Mouse (Mus musculus) MEL (cell line): Measurements from ENCODE around the gene Chst8. TPM values are rescaled to one million over a fixed set of nuclear protein-coding genes. Genes with fewer than 3 reads are reported as not detected.

ENCODE experiments used
- DNase-seq: peaks from one replicate; pipeline ENCODE4 v3.0.0; 2011; ENCODE audit warnings: low read depth, low spot score
- H3K27ac ChIP-seq: 2 replicates; pipeline ENCODE4 v1.5.1; 2012; ENCODE audit warnings: low read depth, mild to moderate bottlenecking, control low read depth, low read length, moderate library complexity; ENCODE audit not compliant: control insufficient read depth
- H3K27me3 ChIP-seq, 2 experiments: fragments of 150-350 bp in 1 of 2; sonication (generic) in 1 of 2; 2 replicates each; pipeline ENCODE4 v1.6.1; 2012; ENCODE audit warnings: low read length in 2 of 2, mild to moderate bottlenecking in 2 of 2, improper control_type of control experiment in 1 of 2, moderate library complexity in 1 of 2; ENCODE audit not compliant: insufficient read depth in 2 of 2, control insufficient read depth in 1 of 2
- H3K36me3 ChIP-seq, 2 experiments: 2 replicates each; pipeline ENCODE4 v1.6.1; 2012 to 2014; ENCODE audit warnings: low read length in 2 of 2, improper control_type of control experiment in 1 of 2, inconsistent platforms in 1 of 2, mild to moderate bottlenecking in 1 of 2; ENCODE audit not compliant: insufficient read depth in 2 of 2, control insufficient read depth in 1 of 2
- H3K4me1 ChIP-seq, 2 experiments: fragments of 150-350 bp in 1 of 2; sonication (generic) in 1 of 2; 2 replicates each; pipeline ENCODE4 v1.6.1; 2012; ENCODE audit warnings: low read length in 2 of 2, improper control_type of control experiment in 1 of 2, mild to moderate bottlenecking in 1 of 2; ENCODE audit not compliant: insufficient read depth in 2 of 2, control insufficient read depth in 1 of 2
- H3K4me3 ChIP-seq, 2 experiments: fragments of 150-350 bp in 1 of 2; sonication (generic) in 1 of 2; 2 replicates each; pipeline ENCODE4 v1.5.1; 2012; ENCODE audit warnings: low read depth in 2 of 2, low read length in 2 of 2, mild to moderate bottlenecking in 2 of 2, moderate library complexity in 2 of 2, control low read depth in 1 of 2, improper control_type of control experiment in 1 of 2; ENCODE audit not compliant: control insufficient read depth in 1 of 2, insufficient read depth in 1 of 2
- H3K79me2 ChIP-seq: 2 replicates; pipeline ENCODE4 v1.6.1; 2012; ENCODE audit warnings: mild to moderate bottlenecking, low read length, moderate library complexity; ENCODE audit not compliant: control insufficient read depth, poor library complexity, insufficient read depth
- H3K9ac ChIP-seq: 2 replicates; pipeline ENCODE4 v1.6.1; 2012; ENCODE audit warnings: low read depth, mild to moderate bottlenecking, control low read depth, low read length, moderate library complexity; ENCODE audit not compliant: control insufficient read depth, poor library complexity, severe bottlenecking
- H3K9me3 ChIP-seq: fragments of 150-350 bp; sonication (generic); replicated peaks from 2 replicates; pipeline ENCODE4 v1.6.1; 2012; ENCODE audit warnings: mild to moderate bottlenecking, low read length, improper control_type of control experiment, moderate library complexity; ENCODE audit not compliant: insufficient read depth
- CHD1 ChIP-seq: IDR thresholded peaks from 2 replicates; pipeline ENCODE4 v1.6.1; 2012; ENCODE audit warnings: low read depth, mild to moderate bottlenecking, inconsistent platforms, low read length, improper control_type of control experiment
- CHD2 ChIP-seq: IDR thresholded peaks from 2 replicates; pipeline ENCODE4 v1.6.1; 2011; ENCODE audit warnings: low read length, improper control_type of control experiment
- EP300 ChIP-seq, 2 experiments: IDR thresholded peaks; 2 replicates each; pipeline ENCODE4 v1.6.1; 2011; ENCODE audit warnings: improper control_type of control experiment in 2 of 2, low read length in 2 of 2, low read depth in 1 of 2, mild to moderate bottlenecking in 1 of 2
- ETS1 ChIP-seq: IDR thresholded peaks from 2 replicates; pipeline ENCODE4 v1.6.1; 2012; ENCODE audit warnings: low read depth, mild to moderate bottlenecking, inconsistent platforms, low read length, improper control_type of control experiment, moderate library complexity
- GABPA ChIP-seq: IDR thresholded peaks from 2 replicates; pipeline ENCODE4 v1.6.1; 2012; ENCODE audit warnings: low read depth, mild to moderate bottlenecking, inconsistent platforms, low read length, improper control_type of control experiment, moderate library complexity
- HCFC1 ChIP-seq: IDR thresholded peaks from 2 replicates; pipeline ENCODE4 v1.6.1; 2012; ENCODE audit warnings: low read depth, mild to moderate bottlenecking, inconsistent platforms, low read length, improper control_type of control experiment, moderate library complexity
- JUND ChIP-seq: IDR thresholded peaks from 2 replicates; pipeline ENCODE4 v1.6.1; 2011; ENCODE audit warnings: low read depth, mild to moderate bottlenecking, improper control_type of control experiment, low read length
- KAT2A ChIP-seq: conservative IDR thresholded peaks from 2 replicates; pipeline ENCODE4 v1.6.1; 2012; ENCODE audit warnings: low read depth, low read length, improper control_type of control experiment, inconsistent platforms
- MAX ChIP-seq: IDR thresholded peaks from 2 replicates; pipeline ENCODE4 v1.6.1; 2011; ENCODE audit warnings: low read length, improper control_type of control experiment
- MAZ ChIP-seq: IDR thresholded peaks from 2 replicates; pipeline ENCODE4 v1.6.1; 2012; ENCODE audit warnings: low read depth, mild to moderate bottlenecking, inconsistent platforms, low read length, improper control_type of control experiment
- MEF2A ChIP-seq: IDR thresholded peaks from 2 replicates; pipeline ENCODE4 v1.6.1; 2014; ENCODE audit warnings: low read depth, mild to moderate bottlenecking, inconsistent platforms, low read length, improper control_type of control experiment; ENCODE audit not compliant: poor library complexity, insufficient replicate concordance, severe bottlenecking; ENCODE audit errors: extremely low read depth
- MXI1 ChIP-seq: IDR thresholded peaks from 2 replicates; pipeline ENCODE4 v1.6.1; 2011; ENCODE audit warnings: mild to moderate bottlenecking, low read depth, low read length, improper control_type of control experiment
- NRF1 ChIP-seq: IDR thresholded peaks from 2 replicates; pipeline ENCODE4 v1.6.1; 2014; ENCODE audit warnings: low read depth, mild to moderate bottlenecking, inconsistent platforms, low read length, improper control_type of control experiment, moderate library complexity; ENCODE audit not compliant: poor library complexity, insufficient read depth, severe bottlenecking
- POLR2A ChIP-seq, 2 experiments: IDR thresholded peaks; 2 replicates each; pipeline ENCODE4 v1.6.1; 2011 to 2012; ENCODE audit warnings: low read length in 2 of 2, mild to moderate bottlenecking in 2 of 2, control low read depth in 1 of 2, improper control_type of control experiment in 1 of 2, low read depth in 1 of 2, moderate library complexity in 1 of 2; ENCODE audit not compliant: control insufficient read depth in 1 of 2, insufficient read depth in 1 of 2, poor library complexity in 1 of 2
- POLR2AphosphoS2 ChIP-seq: IDR thresholded peaks from 2 replicates; pipeline ENCODE4 v1.6.1; 2011; ENCODE audit warnings: low read length, improper control_type of control experiment
- POLR2AphosphoS5 ChIP-seq: IDR thresholded peaks from 2 replicates; pipeline ENCODE4 v1.6.1; 2012; ENCODE audit warnings: low read depth, borderline replicate concordance, mild to moderate bottlenecking, inconsistent platforms, low read length, moderate library complexity, mixed read lengths
- RAD21 ChIP-seq: IDR thresholded peaks from 2 replicates; pipeline ENCODE4 v1.6.1; 2011; ENCODE audit warnings: mild to moderate bottlenecking, low read depth, low read length, improper control_type of control experiment
- SMC3 ChIP-seq: IDR thresholded peaks from 2 replicates; pipeline ENCODE4 v1.6.1; 2011; ENCODE audit warnings: low read depth, low read length, improper control_type of control experiment
- TAL1 ChIP-seq: IDR thresholded peaks from 2 replicates; pipeline ENCODE4 v1.6.1; 2012; ENCODE audit warnings: mild to moderate bottlenecking, inconsistent platforms, low read length, moderate library complexity, mixed read lengths
- TBP ChIP-seq: IDR thresholded peaks from 2 replicates; pipeline ENCODE4 v1.8.0; 2011; ENCODE audit warnings: low read depth, low read length, improper control_type of control experiment
- USF1 ChIP-seq: IDR thresholded peaks from 2 replicates; pipeline ENCODE4 v1.6.1; 2014; ENCODE audit warnings: low read depth, mild to moderate bottlenecking, inconsistent platforms, low read length, improper control_type of control experiment, moderate library complexity
- USF2 ChIP-seq, 2 experiments: IDR thresholded peaks; 2 replicates each; pipeline ENCODE4 v1.6.1; 2011 to 2012; ENCODE audit warnings: improper control_type of control experiment in 2 of 2, low read length in 2 of 2, borderline replicate concordance in 1 of 2, inconsistent platforms in 1 of 2, low read depth in 1 of 2, mild to moderate bottlenecking in 1 of 2; ENCODE audit not compliant: insufficient read depth in 1 of 2
- ZC3H11A ChIP-seq: IDR thresholded peaks from 2 replicates; pipeline ENCODE4 v1.6.1; 2012; ENCODE audit warnings: low read depth, mild to moderate bottlenecking, inconsistent platforms, low read length, improper control_type of control experiment
- ZKSCAN1 ChIP-seq: IDR thresholded peaks from 2 replicates; pipeline ENCODE4 v1.6.1; 2012; ENCODE audit warnings: low read depth, mild to moderate bottlenecking, inconsistent platforms, low read length, improper control_type of control experiment, moderate library complexity
- ZNF384 ChIP-seq: IDR thresholded peaks from 2 replicates; pipeline ENCODE4 v1.6.1; 2012; ENCODE audit warnings: low read depth, mild to moderate bottlenecking, inconsistent platforms, low read length, improper control_type of control experiment
- polyA plus RNA-seq, 2 experiments: library from polyadenylated mRNA; stranded (reverse) in 1 of 2; unstranded in 1 of 2; fragments of >175 nt in 1 of 2; fragments of >200 nt in 1 of 2; gene quantifications; 2 replicates each; pipeline versions ENCODE4 v1.2.1 to v1.2.4; 2012; ENCODE audit warnings: low replicate concordance in 2 of 2, low read depth in 1 of 2; ENCODE audit not compliant: insufficient read length in 2 of 2, insufficient read depth in 1 of 2, missing spikeins in 1 of 2
- total RNA-seq: library from RNA; depleted of rRNA; stranded (reverse); fragments of 300-350 nt; gene quantifications from 2 replicates; pipeline ENCODE4 v1.2.3, GENCODE M21; 2012

Gene Chst8
- total and polyA plus RNA-seq, 3 experiments, result not detected

- Histone ChIP-seq H3K27ac (no peak overlapping the region), H3K36me3 (no peaks in the 10 kb centered on the region), H3K4me1 (no peaks in the 10 kb centered on the region), H3K79me2 (no peaks in the 10 kb centered on the region), H3K4me3 (no peak overlapping the region), H3K9ac (no peak overlapping the region), H3K9me3 (no peaks in the 10 kb centered on the region), H3K27me3 (no peaks in the 10 kb centered on the region)
- no peak for DNase-seq
- TF ChIP-seq JUND (no peak), POLR2AphosphoS5 (no peak), EP300 (IDR thresholded peaks at IDR 0.05; ENCODE audit: low read depth in 1 of 2, low read length in 2 of 2) (no peak), POLR2A (IDR thresholded peaks at IDR 0.05; ENCODE audit: control insufficient read depth in 1 of 2, insufficient read depth in 1 of 2, low read depth in 1 of 2, low read length in 2 of 2, poor library complexity in 1 of 2) (no peak), ZKSCAN1 (no peak), USF2 (IDR thresholded peaks at IDR 0.05; ENCODE audit: borderline replicate concordance in 1 of 2, insufficient read depth in 1 of 2, low read depth in 1 of 2, low read length in 2 of 2) (no peak), MXI1 (no peak), MEF2A (no peak), USF1 (no peak), POLR2AphosphoS2 (no peak), MAZ (no peak), SMC3 (no peak), RAD21 (no peak), NRF1 (no peak), HCFC1 (no peak), CHD2 (no peak), TBP (no peak), ETS1 (no peak), GABPA (no peak)
Observed at GRCm38 (mm10) chr7:34647052-34647451, 165.5 kb downstream of the Chst8 start.

- no peak overlapping the region for H3K9ac ChIP-seq
- H3K27me3 ChIP-seq, result no peaks in the 10 kb centered on the region
- no peak overlapping the region for H3K4me3 ChIP-seq
- no peak for TF ChIP-seq POLR2AphosphoS2
- no peak for TF ChIP-seq ZC3H11A
- no peak for TF ChIP-seq ZNF384
- TF ChIP-seq TAL1, result no peak
- TF ChIP-seq MXI1, result no peak
- no peak for TF ChIP-seq GABPA
- no peak for TF ChIP-seq ETS1
- TF ChIP-seq USF1, result no peak
- no peak for TF ChIP-seq MAX
- no peak for TF ChIP-seq KAT2A
- no peak for TF ChIP-seq CHD1
- no peak for TF ChIP-seq RAD21
- no peak for TF ChIP-seq JUND
- no peak for TF ChIP-seq EP300 (IDR thresholded peaks at IDR 0.05; ENCODE audit: low read depth in 1 of 2, low read length in 2 of 2)
- H3K36me3 ChIP-seq, result no peaks in the 10 kb centered on the region
- DNase-seq, result no peak
- H3K27ac ChIP-seq, result no peak overlapping the region
- H3K4me1 ChIP-seq, result no peaks in the 10 kb centered on the region
- H3K9me3 ChIP-seq, result no peaks in the 10 kb centered on the region
- no peaks in the 10 kb centered on the region for H3K79me2 ChIP-seq
Observed at GRCm38 (mm10) chr7:34646144-34646795, 166.2 kb downstream of the Chst8 start.
